Mouse (Mus musculus) neural tube, postnatal 0 days (tissue): ENCODE results near the gene Fbxo21. TPM values are rescaled to one million over a fixed set of nuclear protein-coding genes. Genes with fewer than 3 reads are reported as not detected.

Experiments
- polyA plus RNA-seq: library from polyadenylated mRNA; unstranded; fragments of >200 nt; fragmentation: Nextera tagmentation; extraction: Ambion mirVana; gene quantifications from 2 replicates; pipeline ENCODE4 v1.2.1, GENCODE M21; 2015

Gene Fbxo21
- polyA plus RNA-seq, result 105 and 116 TPM in 2 replicates

GRCm38 (mm10) chr5:117976657-117977500 lies at the start of gene Fbxo21:
Gene Fbxo21, plus strand, starts transcription at chr5:117976730.

GRCm38 (mm10) chr5:118027698-118028190 lies 51.2 kb downstream of the Fbxo21 start, which contains the start of gene Tesc:
Gene Tesc, plus strand, starts transcription at chr5:118027743.

Other genes with a start within 250 kb of the Fbxo21 start
- gene Nos1, start 195.7 kb upstream of the Fbxo21 start, polyA plus RNA-seq, result 3.4 TPM in 2 replicates
- 9.8 and 12.6 TPM in 2 replicates for gene Tesc, start 51.0 kb downstream of the Fbxo21 start, polyA plus RNA-seq
- 18.0 and 18.9 TPM in 2 replicates for gene Fbxw8, start 178.7 kb downstream of the Fbxo21 start, polyA plus RNA-seq
- gene Hrk, start 187.9 kb downstream of the Fbxo21 start, polyA plus RNA-seq, result 5.3 and 6.0 TPM in 2 replicates